Mouse (Mus musculus) neural tube, embryonic 11.5 days (tissue): Measurements from ENCODE around the gene Tcaf2. TPM values are rescaled to one million over a fixed set of nuclear protein-coding genes. Genes with fewer than 3 reads are reported as not detected.

ENCODE experiments used
- ATAC-seq: fragments of 200-750 bp; cut with Nextera tagmentation; 2 replicates; pipeline ENCODE4 v1.8.0; 2017; ENCODE audit warnings: moderate number of reproducible peaks, mild to moderate bottlenecking, moderate TSS enrichment, moderate library complexity; ENCODE audit not compliant: insufficient read depth, low FRiP score, low TSS enrichment
- DNase-seq: peaks from one replicate; pipeline ENCODE4 v3.0.0-alpha.2; 2015; ENCODE audit warnings: low spot score
- H3K27ac ChIP-seq: fragments of 300-500 bp; sonication (generic); 2 replicates; pipeline ENCODE4 v1.5.1; 2014; ENCODE audit warnings: low read depth, mild to moderate bottlenecking, low read length
- H3K27me3 ChIP-seq: fragments of 300-500 bp; sonication (generic); 2 replicates; pipeline ENCODE4 v1.6.1; 2014; ENCODE audit warnings: mild to moderate bottlenecking, low read length, mixed read lengths; ENCODE audit not compliant: control insufficient read depth, insufficient read depth
- H3K36me3 ChIP-seq: fragments of 300-500 bp; sonication (generic); 2 replicates; pipeline ENCODE4 v1.6.1; 2014; ENCODE audit warnings: mild to moderate bottlenecking, low read length, moderate library complexity, mixed read lengths; ENCODE audit not compliant: control insufficient read depth, insufficient read depth
- H3K4me1 ChIP-seq: fragments of 300-500 bp; sonication (generic); 2 replicates; pipeline ENCODE4 v1.6.1; 2014; ENCODE audit warnings: low read length, mixed read lengths; ENCODE audit not compliant: control insufficient read depth, insufficient read depth
- H3K4me2 ChIP-seq: fragments of 300-500 bp; sonication (generic); 2 replicates; pipeline ENCODE4 v1.6.1; 2014; ENCODE audit warnings: low read depth, mild to moderate bottlenecking, moderate library complexity
- H3K4me3 ChIP-seq: fragments of 300-500 bp; sonication (generic); 2 replicates; pipeline ENCODE4 v1.5.1; 2014; ENCODE audit warnings: low read depth, low read length
- H3K9ac ChIP-seq: fragments of 300-500 bp; sonication (generic); 2 replicates; pipeline ENCODE4 v1.6.1; 2014; ENCODE audit warnings: mild to moderate bottlenecking, low read length
- H3K9me3 ChIP-seq: fragments of 300-500 bp; sonication (generic); 2 replicates; pipeline ENCODE4 v1.6.1; 2016; ENCODE audit warnings: low read length; ENCODE audit not compliant: control insufficient read depth
- WGBS: fragments of 180-500 bp; shearing (Covaris S2); extraction: QIAGEN DNeasy Blood & Tissue Kit; methylation state at CpG from one replicate; pipeline ENCODE4 v1.1.7; 2014; 5-methylcytosine and 5-hydroxymethylcytosine counted together
- polyA plus RNA-seq: library from polyadenylated mRNA; unstranded; fragments of >200 nt; fragmentation: Nextera tagmentation; extraction: Ambion mirVana; gene quantifications from 2 replicates; pipeline ENCODE4 v1.2.1, GENCODE M21; 2014

The Tcaf2 gene
- 1.6 and 1.8 TPM in 2 replicates for polyA plus RNA-seq

- DNase-seq (peak; percentile 94), ATAC-seq (peak; percentile 99)
- Histone ChIP-seq H3K27me3 (no peaks in the 10 kb centered on the region), H3K4me1 (no peaks in the 10 kb centered on the region), H3K27ac (no peak within 1 kb of the TSS), H3K4me2 (peak within 1 kb of the TSS; percentile 43), H3K36me3 (no peaks in the 10 kb centered on the region), H3K4me3 (peak within 1 kb of the TSS; percentile 31), H3K9me3 (no peaks in the 10 kb centered on the region), H3K9ac (no peak within 1 kb of the TSS)
- under 1% methylated on average over 23 of the region's 23 CpGs for WGBS
These were observed at the start of gene Tcaf2 for GRCm38 (mm10) chr6:42644912-42645549. TSS of gene Tcaf2 (minus strand) at chr6:42645254.

DNA sequence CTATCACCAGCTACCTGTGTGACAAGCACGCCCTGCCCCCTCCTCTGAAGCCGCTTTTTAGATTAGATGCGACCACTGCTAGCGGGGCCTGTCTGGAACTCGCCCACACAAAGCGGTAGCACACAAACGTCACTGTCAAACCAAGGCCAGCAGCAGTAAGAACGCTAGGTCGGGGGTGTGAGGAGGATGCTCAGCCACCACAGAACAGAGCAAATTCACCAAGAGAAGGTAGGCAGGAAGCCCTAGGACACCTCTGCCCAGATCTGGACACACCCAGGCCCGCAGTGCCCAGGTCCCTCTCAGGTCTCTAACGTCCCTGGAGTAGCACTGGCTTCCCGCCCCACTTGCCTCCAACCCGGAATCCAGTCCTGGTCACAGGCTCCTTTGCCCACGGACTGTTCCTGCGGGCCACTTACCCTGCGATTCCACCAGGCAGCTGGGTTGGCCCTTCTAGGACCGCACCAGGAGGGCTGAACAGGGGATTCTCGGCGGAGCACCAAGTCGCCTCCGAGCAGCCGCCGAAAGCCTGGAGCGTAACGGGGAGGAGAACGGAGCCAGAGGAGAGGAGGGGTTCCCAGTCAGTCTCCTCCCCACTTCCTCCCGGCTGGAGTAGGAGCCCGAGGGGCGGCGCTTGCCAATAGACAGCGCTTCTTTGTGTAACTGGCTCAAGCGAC is 47.6 kb upstream of the Tcaf2 start:
- under 1% methylated on average over 32 of the region's 32 CpGs for WGBS
- Histone ChIP-seq H3K4me2 (peak overlapping the region; percentile 73), H3K9me3 (no peaks in the 10 kb centered on the region), H3K4me3 (peak overlapping the region; percentile 77), H3K27me3 (no peaks in the 10 kb centered on the region), H3K9ac (peak overlapping the region; percentile 93), H3K4me1 (peaks cover 5% of the 10 kb centered on the region; the same call in 1 of the 2 replicates), H3K27ac (peak overlapping the region; percentile 95), H3K36me3 (no peaks in the 10 kb centered on the region)
- ATAC-seq = peak; percentile 91
- peak; percentile 89 for DNase-seq

DNA sequence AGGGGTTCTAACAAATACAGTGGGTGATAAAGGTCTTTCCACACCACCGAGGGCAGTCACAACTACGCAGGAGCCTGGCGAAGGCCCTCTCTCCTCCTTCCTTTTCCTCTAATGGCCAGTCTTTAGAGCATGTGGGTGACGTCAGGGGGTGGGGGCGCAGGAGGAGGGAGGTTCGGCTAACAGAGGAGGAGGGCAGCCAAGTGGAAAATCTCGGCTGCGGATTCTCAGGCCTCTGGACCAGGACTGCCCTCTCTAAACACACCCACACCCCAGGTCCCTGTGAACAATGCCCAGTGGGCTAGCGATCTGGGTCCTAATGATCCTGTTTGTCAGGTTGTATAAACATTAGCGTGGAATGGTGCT is 47.1 kb upstream of the Tcaf2 start:
- peak overlapping the region; percentile 93 for H3K9ac ChIP-seq
- H3K36me3 ChIP-seq = no peaks in the 10 kb centered on the region
- ATAC-seq (peak; percentile 86), DNase-seq (peak; percentile 89)
- H3K4me3 ChIP-seq = peak overlapping the region; percentile 77
- no peaks in the 10 kb centered on the region for H3K9me3 ChIP-seq
- H3K4me1 ChIP-seq = peaks cover 5% of the 10 kb centered on the region; the same call in 1 of the 2 replicates
- H3K27ac ChIP-seq = peak overlapping the region; percentile 95
- H3K27me3 ChIP-seq = no peaks in the 10 kb centered on the region
- H3K4me2 ChIP-seq = peak overlapping the region; percentile 73
- 0% methylated on average over 10 of the region's 10 CpGs for WGBS

GRCm38 (mm10) chr6:42689761-42690160 is 44.7 kb upstream of the Tcaf2 start:
- no peaks in the 10 kb centered on the region for H3K9me3 ChIP-seq
- ATAC-seq (no peak), DNase-seq (no peak)
- no peak overlapping the region for H3K9ac ChIP-seq
- no peak overlapping the region for H3K4me2 ChIP-seq
- peaks cover 5% of the 10 kb centered on the region; the same call in 1 of the 2 replicates for H3K4me1 ChIP-seq
- no peak overlapping the region for H3K27ac ChIP-seq
- no peaks in the 10 kb centered on the region for H3K27me3 ChIP-seq
- H3K36me3 ChIP-seq = peaks cover 7% of the 10 kb centered on the region
- no peak overlapping the region for H3K4me3 ChIP-seq

- ATAC-seq = no peak
- 90% methylated on average over 5 of the region's 5 CpGs for WGBS
These were observed 42.9 kb upstream of the Tcaf2 start for GRCm38 (mm10) chr6:42687907-42688306.

GRCm38 (mm10) chr6:42680077-42680476 is 35.0 kb upstream of the Tcaf2 start:
- H3K9me3 ChIP-seq = no peaks in the 10 kb centered on the region
- whole genome bisulfite sequencing = 93% methylated on average over 7 of the region's 7 CpGs

More at GRCm38 (mm10) chr6:42687907-42688306, 42.9 kb upstream of the Tcaf2 start:
- no peak overlapping the region for H3K4me3 ChIP-seq
- H3K9ac ChIP-seq = no peak overlapping the region
- H3K4me2 ChIP-seq = no peak overlapping the region
- H3K36me3 ChIP-seq = peaks cover 7% of the 10 kb centered on the region
- no peaks in the 10 kb centered on the region for H3K9me3 ChIP-seq
- H3K4me1 ChIP-seq = peaks cover 5% of the 10 kb centered on the region; the same call in 1 of the 2 replicates
- H3K27ac ChIP-seq = no peak overlapping the region
- no peak for DNase-seq
- H3K27me3 ChIP-seq = no peaks in the 10 kb centered on the region

DNA sequence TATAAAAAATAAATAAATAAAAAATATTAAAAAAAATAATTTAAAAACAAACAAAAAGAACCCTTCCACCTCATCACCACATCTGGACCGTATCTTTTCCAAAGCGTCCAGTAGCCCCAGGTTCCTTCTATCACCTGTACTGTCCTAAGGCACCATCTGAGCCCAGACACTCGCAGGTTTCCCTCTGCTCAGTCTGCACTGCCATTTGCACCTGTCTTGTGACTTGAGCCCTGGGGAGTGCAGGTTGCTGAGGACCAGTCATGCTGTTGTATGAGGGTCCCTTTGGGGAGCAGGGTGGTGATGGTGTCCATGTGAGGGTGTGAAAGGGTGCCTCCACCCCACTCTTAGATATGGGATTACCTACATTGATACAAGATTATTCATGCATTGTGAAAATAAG is 31.0 kb upstream of the Tcaf2 start:
- H3K27ac ChIP-seq = no peak overlapping the region
- ATAC-seq (no peak), DNase-seq (no peak)
- no peaks in the 10 kb centered on the region for H3K4me1 ChIP-seq
- no peaks in the 10 kb centered on the region for H3K27me3 ChIP-seq
- H3K9ac ChIP-seq = no peak overlapping the region
- H3K36me3 ChIP-seq = peaks cover 20% of the 10 kb centered on the region
- 92% methylated on average over 3 of the region's 3 CpGs for WGBS
- H3K9me3 ChIP-seq = no peaks in the 10 kb centered on the region
- H3K4me3 ChIP-seq = no peak overlapping the region
- no peak overlapping the region for H3K4me2 ChIP-seq

More at GRCm38 (mm10) chr6:42680077-42680476, 35.0 kb upstream of the Tcaf2 start:
- Histone ChIP-seq H3K9ac (no peak overlapping the region), H3K4me3 (no peak overlapping the region), H3K4me2 (no peak overlapping the region), H3K27ac (no peak overlapping the region), H3K4me1 (no peaks in the 10 kb centered on the region), H3K27me3 (no peaks in the 10 kb centered on the region), H3K36me3 (peaks cover 10% of the 10 kb centered on the region; the same call in 1 of the 2 replicates)
- DNase-seq (no peak), ATAC-seq (no peak)

DNA sequence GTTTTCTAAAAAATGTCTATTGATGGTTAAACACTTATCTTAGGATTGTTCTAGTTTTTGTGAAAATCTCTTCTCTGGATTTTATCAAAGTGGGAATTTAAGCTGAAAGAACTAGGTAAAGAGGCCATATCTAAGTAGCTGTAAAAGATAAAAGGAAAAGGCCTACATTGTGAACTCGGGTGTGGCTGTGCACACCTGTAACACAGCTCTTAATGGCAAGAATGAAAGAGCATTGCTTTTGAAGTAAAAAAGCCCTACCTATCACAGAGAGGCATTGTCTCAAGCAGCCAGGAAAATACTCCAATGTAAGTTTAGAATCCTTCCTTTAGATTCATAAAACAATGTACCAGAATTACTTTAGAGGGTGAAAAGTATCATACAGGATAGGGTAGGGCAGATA is 26.7 kb upstream of the Tcaf2 start:
- peaks cover 10% of the 10 kb centered on the region for H3K36me3 ChIP-seq
- DNase-seq (no peak), ATAC-seq (no peak)
- H3K27ac ChIP-seq = no peak overlapping the region
- no peak overlapping the region for H3K4me3 ChIP-seq
- no peaks in the 10 kb centered on the region for H3K4me1 ChIP-seq
- 97% methylated on average over 1 of the region's 1 CpGs for WGBS
- no peaks in the 10 kb centered on the region for H3K9me3 ChIP-seq
- H3K9ac ChIP-seq = no peak overlapping the region
- no peak overlapping the region for H3K4me2 ChIP-seq
- no peaks in the 10 kb centered on the region for H3K27me3 ChIP-seq

- ATAC-seq = no peak
- Histone ChIP-seq H3K9ac (no peak overlapping the region), H3K36me3 (no peaks in the 10 kb centered on the region), H3K27me3 (no peaks in the 10 kb centered on the region), H3K27ac (no peak overlapping the region), H3K4me1 (no peaks in the 10 kb centered on the region), H3K4me2 (no peak overlapping the region), H3K4me3 (no peak overlapping the region), H3K9me3 (no peaks in the 10 kb centered on the region)
- 97% methylated on average over 2 of the region's 2 CpGs for WGBS
- no peak for DNase-seq
These were observed 22.7 kb upstream of the Tcaf2 start for GRCm38 (mm10) chr6:42667722-42668121.
